Mouse (Mus musculus): ENCODE measurements around the gene Sf3b4. TPM values are rescaled to one million over a fixed set of nuclear protein-coding genes. Genes with fewer than 3 reads are reported as not detected.

Gene Sf3b4
- polyA plus RNA-seq (2017; shearing (Covaris generic)): 175 TPM

DNA sequence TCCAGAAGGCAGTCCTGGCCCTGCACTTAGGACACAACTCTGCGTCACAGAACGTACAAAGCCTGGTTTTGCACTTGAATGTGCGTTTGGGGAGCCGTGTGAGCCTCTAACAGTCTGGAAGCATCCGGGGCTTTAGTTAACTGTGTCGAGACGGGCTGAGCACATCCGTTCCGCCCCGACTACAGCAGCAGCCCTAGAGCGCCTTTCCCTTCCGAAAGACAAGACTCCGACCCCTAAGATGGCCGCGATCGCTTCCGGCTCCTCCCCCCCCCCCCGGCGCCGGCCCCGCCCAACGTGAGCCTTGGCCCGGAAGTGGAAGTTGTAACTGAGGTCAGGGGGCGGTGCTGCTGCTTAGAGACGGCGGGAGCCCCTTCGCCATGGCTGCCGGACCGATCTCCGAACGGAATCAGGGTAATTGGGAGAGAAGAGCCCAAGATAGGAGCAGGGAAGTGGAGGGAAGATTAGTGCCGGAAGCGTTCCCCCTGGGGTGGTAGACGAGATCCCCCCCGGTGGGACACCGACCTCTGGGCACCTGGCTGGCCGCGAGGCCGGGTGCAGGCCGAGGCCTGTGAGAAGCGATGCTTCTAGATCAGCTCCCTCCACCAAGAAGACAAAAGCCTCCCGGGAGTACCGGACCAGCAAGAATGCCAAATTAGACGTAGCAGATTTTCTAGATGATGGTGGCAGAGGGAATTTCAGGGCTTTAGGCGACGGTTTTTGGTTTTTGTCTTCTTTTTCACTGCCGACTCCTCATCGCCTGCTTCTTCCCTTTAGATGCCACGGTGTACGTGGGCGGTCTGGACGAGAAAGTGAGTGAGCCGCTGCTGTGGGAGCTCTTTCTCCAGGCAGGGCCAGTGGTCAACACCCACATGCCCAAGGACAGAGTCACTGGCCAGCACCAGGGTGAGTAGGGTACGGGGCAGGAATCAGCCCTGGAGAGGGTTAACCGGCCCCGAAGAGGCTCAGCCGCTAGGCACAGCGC, at the start of gene Sf3b4:
TSS of gene Sf3b4 (plus strand) at position 136 of the 982 bp plus-strand sequence.

DNA sequence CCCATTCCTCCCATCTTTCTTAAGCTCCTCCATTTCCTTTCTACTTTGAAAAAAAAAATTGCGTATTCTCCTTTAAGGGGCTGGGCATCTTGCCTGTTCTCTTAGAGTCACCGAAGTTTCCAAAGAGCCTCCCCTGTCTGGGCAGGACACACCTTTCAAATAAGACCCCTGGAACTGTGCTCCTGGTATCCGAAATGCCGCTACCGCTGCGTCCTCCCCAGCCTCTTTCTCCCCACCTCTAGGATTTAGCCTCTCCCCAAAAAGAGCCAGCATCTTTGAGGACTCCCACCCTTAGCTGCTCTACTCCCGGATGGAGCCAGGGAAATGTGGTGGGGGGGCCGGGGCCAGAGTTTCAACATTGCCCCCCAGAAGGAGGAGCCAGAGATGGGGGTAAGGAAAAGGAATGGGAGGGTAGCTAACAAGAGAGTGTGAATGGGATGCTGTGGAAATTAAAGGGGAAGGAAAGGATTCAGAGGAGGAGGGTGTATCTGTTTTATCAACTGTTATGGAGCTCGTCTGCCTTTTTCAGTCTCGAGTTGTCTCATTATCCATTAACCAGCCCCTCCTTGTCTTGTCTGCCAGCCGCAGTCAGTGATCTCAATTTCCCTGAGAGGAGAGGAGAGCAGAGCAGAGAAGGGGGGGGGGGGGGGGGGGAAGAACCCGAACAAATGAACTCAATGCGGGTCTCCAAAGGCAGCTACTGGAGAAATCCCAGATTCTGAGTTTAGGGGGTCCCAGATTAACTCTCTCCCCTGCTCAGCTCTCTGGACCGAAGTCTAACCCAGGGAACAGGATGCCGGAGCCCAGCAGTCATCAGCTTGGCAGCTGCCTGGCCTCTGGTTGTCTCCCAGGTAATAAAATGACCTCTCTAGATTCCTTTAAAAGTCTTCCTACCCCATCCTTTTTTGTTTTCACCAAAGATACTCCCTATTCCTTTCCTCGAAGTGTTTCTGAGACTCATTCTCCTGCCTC, 10.0 kb upstream of the Sf3b4 start, which contains the start of gene Mtmr11:
TSS of gene Mtmr11 (plus strand) at position 136 of the 972 bp plus-strand sequence.

DNA sequence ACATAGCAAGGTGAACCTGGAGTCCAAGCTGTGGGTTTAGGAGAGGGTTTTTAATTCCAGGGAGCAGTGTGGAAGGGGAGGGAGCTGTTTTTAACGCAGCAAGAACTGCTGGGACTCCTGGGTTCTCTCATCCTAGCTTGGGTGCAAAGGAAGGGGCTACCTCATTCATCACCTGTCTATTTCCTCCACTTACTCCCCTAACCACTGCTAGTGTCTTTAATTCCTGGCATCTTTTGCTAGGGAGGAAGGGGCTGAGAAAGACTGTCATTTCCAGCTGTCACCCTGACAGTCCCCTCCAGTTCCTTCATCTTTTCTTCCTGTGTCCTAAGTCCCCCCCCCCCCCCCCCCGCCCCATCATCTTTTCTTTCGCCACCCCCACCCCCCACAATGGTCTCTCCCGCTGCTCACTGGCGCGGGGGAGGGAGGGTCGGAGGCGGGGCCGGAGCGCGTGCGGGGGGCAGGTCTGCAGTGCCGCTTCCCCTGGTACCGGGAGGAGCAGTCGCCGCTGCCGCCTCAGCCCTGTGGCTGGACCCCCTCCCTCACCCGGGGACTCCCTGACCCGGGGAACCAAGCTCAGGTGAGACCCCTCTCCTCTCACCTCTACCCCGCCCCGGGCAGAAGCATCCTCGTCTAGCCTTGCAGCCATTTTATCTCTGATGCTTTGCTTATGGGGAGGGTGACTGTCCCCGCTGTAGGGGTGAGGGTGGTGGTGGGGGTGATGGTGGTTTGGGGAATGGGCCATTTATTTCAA, 8.8 kb downstream of the Sf3b4 start, which contains the start of gene Sv2a:
TSS of gene Sv2a (plus strand) at position 425 of the 751 bp plus-strand sequence.

GRCm38 (mm10) chr3:96219661-96220130, 47.6 kb downstream of the Sf3b4 start, which contains the start of the genes Bola1 and Hist2h2ab:
TSS of gene Bola1 (minus strand) at chr3:96219709.
TSS of gene Hist2h2ab (plus strand) at chr3:96219865.

GRCm38 (mm10) chr3:96220765-96221639, 48.9 kb downstream of the Sf3b4 start, which contains the start of the genes Hist2h2ac and Hist2h2be:
TSS of gene Hist2h2ac (minus strand) at chr3:96220880.
TSS of gene Hist2h2be (plus strand) at chr3:96221119.

Other genes starting within 250 kb of the Sf3b4 start
- gene Anp32e, start 243.1 kb upstream of the Sf3b4 start, polyA plus RNA-seq (2017; shearing (Covaris generic)): 235 TPM
- 10.0 TPM for gene Plekho1, start 176.3 kb upstream of the Sf3b4 start, polyA plus RNA-seq (2017; shearing (Covaris generic))
- 30.5 TPM for gene Vps45, start 113.9 kb upstream of the Sf3b4 start, polyA plus RNA-seq (2017; shearing (Covaris generic))
- gene Otud7b, start 67.8 kb upstream of the Sf3b4 start, polyA plus RNA-seq (2017; shearing (Covaris generic)): 30.5 TPM
- 3.6 TPM for gene Mtmr11, start 10.3 kb upstream of the Sf3b4 start, polyA plus RNA-seq (2017; shearing (Covaris generic))
- 2.9 TPM for gene Sv2a, start 8.8 kb downstream of the Sf3b4 start, polyA plus RNA-seq (2017; shearing (Covaris generic))
- 37.2 TPM for gene Bola1, start 47.4 kb downstream of the Sf3b4 start, polyA plus RNA-seq (2017; shearing (Covaris generic))
- gene Hist2h2ab, start 47.5 kb downstream of the Sf3b4 start, polyA plus RNA-seq (2017; shearing (Covaris generic)): not detected
- gene Hist2h2ac, start 48.5 kb downstream of the Sf3b4 start, polyA plus RNA-seq (2017; shearing (Covaris generic)): 5.7 TPM
- gene Hist2h2be, start 48.8 kb downstream of the Sf3b4 start, polyA plus RNA-seq (2017; shearing (Covaris generic)): 4.3 TPM
- gene Hist2h3c2, start 66.8 kb downstream of the Sf3b4 start, polyA plus RNA-seq (2017; shearing (Covaris generic)): 0.43 TPM
- gene Hist2h2aa2, start 67.9 kb downstream of the Sf3b4 start, polyA plus RNA-seq (2017; shearing (Covaris generic)): 39.8 TPM
- gene Hist2h2aa1, start 73.2 kb downstream of the Sf3b4 start, polyA plus RNA-seq (2017; shearing (Covaris generic)): 1.5 TPM
- gene Hist2h3c1, start 74.4 kb downstream of the Sf3b4 start, polyA plus RNA-seq (2017; shearing (Covaris generic)): not detected
- gene Hist2h4, start 91.0 kb downstream of the Sf3b4 start, polyA plus RNA-seq (2017; shearing (Covaris generic)): 2.3 TPM
- 1.5 TPM for gene Hist2h3b, start 96.3 kb downstream of the Sf3b4 start, polyA plus RNA-seq (2017; shearing (Covaris generic))
- gene Hist2h2bb, start 97.4 kb downstream of the Sf3b4 start, polyA plus RNA-seq (2017; shearing (Covaris generic)): 4.9 TPM
- gene Fcgr1, start 121.6 kb downstream of the Sf3b4 start, polyA plus RNA-seq (2017; shearing (Covaris generic)): 0.43 TPM